Mouse (Mus musculus) intestine, postnatal 0 days (tissue): Measurements from ENCODE around the gene Mindy4. TPM values are rescaled to one million over a fixed set of nuclear protein-coding genes. Genes with fewer than 3 reads are reported as not detected.

Experiments used
- ATAC-seq: fragments of 200-750 bp; cut with Nextera tagmentation; 2 replicates; pipeline ENCODE4 v1.8.0; 2017; ENCODE audit warnings: mild to moderate bottlenecking, moderate TSS enrichment, moderate library complexity
- H3K27ac ChIP-seq: fragments of 300-500 bp; sonication (generic); 2 replicates; pipeline ENCODE4 v1.5.1; 2014; ENCODE audit warnings: mild to moderate bottlenecking, low read depth, low read length, moderate library complexity
- H3K27me3 ChIP-seq: fragments of 300-500 bp; sonication (generic); replicated peaks from 2 replicates; pipeline ENCODE4 v1.6.1; 2014; ENCODE audit warnings: low read length, mixed read lengths; ENCODE audit not compliant: control insufficient read depth, insufficient read depth
- H3K36me3 ChIP-seq: fragments of 300-500 bp; sonication (generic); 2 replicates; pipeline ENCODE4 v1.6.1; 2014; ENCODE audit warnings: mild to moderate bottlenecking, moderate library complexity; ENCODE audit not compliant: control insufficient read depth, insufficient read depth
- H3K4me1 ChIP-seq: fragments of 300-500 bp; sonication (generic); replicated peaks from 2 replicates; pipeline ENCODE4 v1.6.1; 2014; ENCODE audit warnings: antibody characterized with exemption, low read length, mixed read lengths; ENCODE audit not compliant: control insufficient read depth, insufficient read depth
- H3K4me2 ChIP-seq: fragments of 300-500 bp; sonication (generic); replicated peaks from 2 replicates; pipeline ENCODE4 v1.6.1; 2014; ENCODE audit warnings: low read depth, mild to moderate bottlenecking, moderate library complexity
- H3K4me3 ChIP-seq: fragments of 300-500 bp; sonication (generic); 2 replicates; pipeline ENCODE4 v1.5.1; 2014; ENCODE audit warnings: low read depth, low read length
- H3K9ac ChIP-seq: fragments of 300-500 bp; sonication (generic); 2 replicates; pipeline ENCODE4 v1.6.1; 2014; ENCODE audit warnings: mild to moderate bottlenecking, low read depth, low read length
- H3K9me3 ChIP-seq: fragments of 300-500 bp; sonication (generic); 2 replicates; pipeline ENCODE4 v1.6.1; 2016; ENCODE audit warnings: mixed run types; ENCODE audit not compliant: control insufficient read depth
- CTCF ChIP-seq: sonication (generic); IDR thresholded peaks from 2 replicates; pipeline ENCODE4 v1.5.1; 2016; ENCODE audit warnings: low read depth, mild to moderate bottlenecking, control low read depth, antibody characterized with exemption, moderate library complexity
- WGBS: fragments of 180-500 bp; shearing (Covaris S2); extraction: QIAGEN DNeasy Blood & Tissue Kit; methylation state at CpG from one replicate; pipeline ENCODE4 v1.1.7; 2014; 5-methylcytosine and 5-hydroxymethylcytosine counted together
- polyA plus RNA-seq: library from polyadenylated mRNA; unstranded; fragments of >200 nt; fragmentation: Nextera tagmentation; extraction: Ambion mirVana; gene quantifications from 2 replicates; pipeline ENCODE4 v1.2.1, GENCODE M21; 2015

Gene Mindy4
- polyA plus RNA-seq: 2.1 and 2.3 TPM in 2 replicates

GRCm38 (mm10) chr6:55202913-55203910, at the start of gene Mindy4:
Mindy4 (plus strand) TSS chr6:55203383.
- TF ChIP-seq CTCF: peak; percentile 60
- no peaks in the 10 kb centered on the region for H3K4me1 ChIP-seq
- 4% methylated on average over 32 of the region's 33 CpGs for whole genome bisulfite sequencing
- no peak within 1 kb of the TSS for H3K9ac ChIP-seq
- no peaks in the 10 kb centered on the region for H3K36me3 ChIP-seq
- peak; percentile 94 for ATAC-seq
- no peaks in the 10 kb centered on the region for H3K27me3 ChIP-seq
- H3K4me3 ChIP-seq: peak within 1 kb of the TSS; percentile 57
- H3K9me3 ChIP-seq: no peaks in the 10 kb centered on the region
- H3K4me2 ChIP-seq: peak within 1 kb of the TSS; percentile 87
- H3K27ac ChIP-seq: no peak within 1 kb of the TSS

- Histone ChIP-seq H3K9me3 (no peaks in the 10 kb centered on the region), H3K36me3 (no peaks in the 10 kb centered on the region), H3K4me3 (no peak overlapping the region), H3K4me2 (no peak overlapping the region), H3K27me3 (no peaks in the 10 kb centered on the region), H3K9ac (no peak overlapping the region), H3K27ac (no peak overlapping the region), H3K4me1 (no peaks in the 10 kb centered on the region)
- 85% methylated on average over 1 of the region's 1 CpGs for WGBS
- no peak for TF ChIP-seq CTCF
- no peak for ATAC-seq
Observed at GRCm38 (mm10) chr6:55159256-55159655, 43.9 kb upstream of the Mindy4 start.

- Histone ChIP-seq H3K4me2 (no peak overlapping the region), H3K4me1 (no peaks in the 10 kb centered on the region), H3K36me3 (no peaks in the 10 kb centered on the region), H3K9ac (no peak overlapping the region), H3K27ac (no peak overlapping the region), H3K4me3 (no peak overlapping the region), H3K9me3 (no peaks in the 10 kb centered on the region), H3K27me3 (no peaks in the 10 kb centered on the region)
- 69% methylated on average over 5 of the region's 5 CpGs for WGBS
- TF ChIP-seq CTCF: no peak
- no peak for ATAC-seq
Observed at GRCm38 (mm10) chr6:55161311-55161761, 41.8 kb upstream of the Mindy4 start.

GRCm38 (mm10) chr6:55163046-55163584, 40.1 kb upstream of the Mindy4 start:
- Histone ChIP-seq H3K36me3 (no peaks in the 10 kb centered on the region), H3K4me3 (no peak overlapping the region), H3K4me2 (no peak overlapping the region), H3K9ac (no peak overlapping the region), H3K27ac (no peak overlapping the region), H3K9me3 (no peaks in the 10 kb centered on the region), H3K4me1 (no peaks in the 10 kb centered on the region), H3K27me3 (no peaks in the 10 kb centered on the region)
- ATAC-seq: no peak
- no peak for TF ChIP-seq CTCF
- 87% methylated on average over 8 of the region's 8 CpGs for WGBS

GRCm38 (mm10) chr6:55166777-55167463, 36.3 kb upstream of the Mindy4 start:
- peak; percentile 95 for TF ChIP-seq CTCF
- Histone ChIP-seq H3K4me3 (no peak overlapping the region), H3K4me2 (no peak overlapping the region), H3K9ac (no peak overlapping the region), H3K9me3 (no peaks in the 10 kb centered on the region), H3K27me3 (no peaks in the 10 kb centered on the region), H3K36me3 (no peaks in the 10 kb centered on the region), H3K27ac (no peak overlapping the region), H3K4me1 (no peaks in the 10 kb centered on the region)
- 40% methylated on average over 7 of the region's 7 CpGs for WGBS
- ATAC-seq: no peak

- WGBS: 73% methylated on average over 5 of the region's 5 CpGs
Observed at GRCm38 (mm10) chr6:55169818-55170217, 33.4 kb upstream of the Mindy4 start.

More at GRCm38 (mm10) chr6:55169818-55170217, 33.4 kb upstream of the Mindy4 start:
- no peak overlapping the region for H3K9ac ChIP-seq
- no peaks in the 10 kb centered on the region for H3K9me3 ChIP-seq
- H3K27me3 ChIP-seq: no peaks in the 10 kb centered on the region
- no peaks in the 10 kb centered on the region for H3K36me3 ChIP-seq
- no peak overlapping the region for H3K4me2 ChIP-seq
- no peaks in the 10 kb centered on the region for H3K4me1 ChIP-seq
- no peak for ATAC-seq
- no peak overlapping the region for H3K27ac ChIP-seq
- no peak for TF ChIP-seq CTCF
- H3K4me3 ChIP-seq: no peak overlapping the region
